Mouse (Mus musculus): ENCODE data around the gene Zfp511.

- no peak for TF ChIP-seq GATA1 (IDR thresholded peaks at IDR 0.05; ENCODE audit: borderline replicate concordance, low read length)
- TF ChIP-seq FLI1 (IDR thresholded peaks at IDR 0.05; ENCODE audit: low read length): no peak
These were observed 4.4 kb upstream of the Zfp511 start for GRCm38 (mm10) chr7:140031771-140032170.
